Mouse (Mus musculus) embryonic facial prominence, embryonic 12.5 days (tissue): ENCODE data around the gene Fam69a. TPM values are rescaled to one million over a fixed set of nuclear protein-coding genes. Genes with fewer than 3 reads are reported as not detected.

Experiments
- ATAC-seq: fragments of 200-750 bp; cut with Nextera tagmentation; 2 replicates; pipeline ENCODE4 v1.8.0; 2017; ENCODE audit not compliant: insufficient number of reproducible peaks, insufficient read depth, low FRiP score, low TSS enrichment
- H3K27ac ChIP-seq: fragments of 300-500 bp; sonication (generic); 2 replicates; pipeline ENCODE4 v1.5.1; 2016; ENCODE audit warnings: mild to moderate bottlenecking
- H3K27me3 ChIP-seq: fragments of 300-500 bp; sonication (generic); 2 replicates; pipeline ENCODE4 v1.6.1; 2016; ENCODE audit warnings: mild to moderate bottlenecking, moderate library complexity
- H3K36me3 ChIP-seq: fragments of 300-500 bp; sonication (generic); 2 replicates; pipeline ENCODE4 v1.6.1; 2016; ENCODE audit warnings: mild to moderate bottlenecking
- H3K4me1 ChIP-seq: fragments of 300-500 bp; sonication (generic); 2 replicates; pipeline ENCODE4 v1.6.1; 2016
- H3K4me2 ChIP-seq: fragments of 300-500 bp; sonication (generic); replicated peaks from 2 replicates; pipeline ENCODE4 v1.6.1; 2016; ENCODE audit warnings: mild to moderate bottlenecking, moderate library complexity
- H3K4me3 ChIP-seq: fragments of 300-500 bp; sonication (generic); 2 replicates; pipeline ENCODE4 v1.5.1; 2016; ENCODE audit warnings: mild to moderate bottlenecking
- H3K9ac ChIP-seq: fragments of 300-500 bp; sonication (generic); 2 replicates; pipeline ENCODE4 v1.6.1; 2016; ENCODE audit warnings: mild to moderate bottlenecking, moderate library complexity
- H3K9me3 ChIP-seq: fragments of 300-500 bp; sonication (generic); 2 replicates; pipeline ENCODE4 v1.6.1; 2016; ENCODE audit warnings: mild to moderate bottlenecking, moderate library complexity
- WGBS: fragments of 180-500 bp; shearing (Covaris S2); methylation state at CpG from one replicate; pipeline ENCODE4 v1.1.7; 2016; 5-methylcytosine and 5-hydroxymethylcytosine counted together
- polyA plus RNA-seq: library from polyadenylated mRNA; unstranded; fragments of >200 nt; fragmentation: Nextera tagmentation; extraction: Ambion mirVana; gene quantifications from 2 replicates; pipeline ENCODE4 v1.2.1, GENCODE M21; 2016

Fam69a gene
- polyA plus RNA-seq, 1 experiment from 2014 or later = 24.8 TPM

GRCm38 (mm10) chr5:108009721-108010120 lies 22.8 kb upstream of the Fam69a start:
- no peaks in the 10 kb centered on the region for H3K36me3 ChIP-seq
- H3K4me3 ChIP-seq = no peak overlapping the region
- H3K4me2 ChIP-seq = no peak overlapping the region
- no peaks in the 10 kb centered on the region for H3K9me3 ChIP-seq
- 34% methylated on average over 2 of the region's 2 CpGs for WGBS
- ATAC-seq = no peak
- no peaks in the 10 kb centered on the region for H3K27me3 ChIP-seq
- H3K9ac ChIP-seq = no peak overlapping the region
- H3K27ac ChIP-seq = no peak overlapping the region
- H3K4me1 ChIP-seq = no peaks in the 10 kb centered on the region

- no peaks in the 10 kb centered on the region for H3K27me3 ChIP-seq
These were observed 18.2 kb upstream of the Fam69a start for GRCm38 (mm10) chr5:108005134-108005533.

GRCm38 (mm10) chr5:108002734-108003133 lies 15.8 kb upstream of the Fam69a start:
- ATAC-seq = no peak
- 75% methylated on average over 5 of the region's 5 CpGs for WGBS
- Histone ChIP-seq H3K4me2 (no peak overlapping the region), H3K4me1 (no peaks in the 10 kb centered on the region), H3K9ac (no peak overlapping the region), H3K27ac (no peak overlapping the region), H3K27me3 (no peaks in the 10 kb centered on the region), H3K9me3 (no peaks in the 10 kb centered on the region), H3K4me3 (no peak overlapping the region), H3K36me3 (no peaks in the 10 kb centered on the region)

More at GRCm38 (mm10) chr5:108005134-108005533, 18.2 kb upstream of the Fam69a start:
- Histone ChIP-seq H3K4me3 (no peak overlapping the region), H3K9me3 (no peaks in the 10 kb centered on the region), H3K4me1 (no peaks in the 10 kb centered on the region), H3K27ac (no peak overlapping the region), H3K4me2 (no peak overlapping the region), H3K36me3 (no peaks in the 10 kb centered on the region), H3K9ac (no peak overlapping the region)
- no peak for ATAC-seq
- 51% methylated on average over 2 of the region's 2 CpGs for WGBS

- peak overlapping the region; percentile 40; the same call in 1 of the 2 replicates for H3K9ac ChIP-seq
- 0 out of 2 replicates have a peak overlapping the region, but pooled peaks have one; percentile 50 for H3K27ac ChIP-seq
These were observed 14.1 kb upstream of the Fam69a start for GRCm38 (mm10) chr5:108000776-108001548.

GRCm38 (mm10) chr5:107997717-107998116 lies 10.8 kb upstream of the Fam69a start:
- 56% methylated on average over 7 of the region's 7 CpGs for WGBS
- no peaks in the 10 kb centered on the region for H3K4me1 ChIP-seq
- no peak overlapping the region for H3K9ac ChIP-seq
- no peak overlapping the region for H3K4me3 ChIP-seq
- no peak for ATAC-seq
- H3K4me2 ChIP-seq = no peak overlapping the region
- no peaks in the 10 kb centered on the region for H3K27me3 ChIP-seq
- H3K9me3 ChIP-seq = no peaks in the 10 kb centered on the region
- no peaks in the 10 kb centered on the region for H3K36me3 ChIP-seq
- H3K27ac ChIP-seq = no peak overlapping the region

More at GRCm38 (mm10) chr5:108000776-108001548, 14.1 kb upstream of the Fam69a start:
- peak overlapping the region; percentile 50 for H3K4me2 ChIP-seq
- no peaks in the 10 kb centered on the region for H3K9me3 ChIP-seq
- H3K27me3 ChIP-seq = no peaks in the 10 kb centered on the region
- WGBS = 17% methylated on average over 20 of the region's 20 CpGs
- H3K4me3 ChIP-seq = peak overlapping the region; percentile 50
- no peaks in the 10 kb centered on the region for H3K36me3 ChIP-seq
- H3K4me1 ChIP-seq = no peaks in the 10 kb centered on the region
- ATAC-seq = 0 out of 2 replicates have a peak, but pooled peaks have one; percentile 10

DNA sequence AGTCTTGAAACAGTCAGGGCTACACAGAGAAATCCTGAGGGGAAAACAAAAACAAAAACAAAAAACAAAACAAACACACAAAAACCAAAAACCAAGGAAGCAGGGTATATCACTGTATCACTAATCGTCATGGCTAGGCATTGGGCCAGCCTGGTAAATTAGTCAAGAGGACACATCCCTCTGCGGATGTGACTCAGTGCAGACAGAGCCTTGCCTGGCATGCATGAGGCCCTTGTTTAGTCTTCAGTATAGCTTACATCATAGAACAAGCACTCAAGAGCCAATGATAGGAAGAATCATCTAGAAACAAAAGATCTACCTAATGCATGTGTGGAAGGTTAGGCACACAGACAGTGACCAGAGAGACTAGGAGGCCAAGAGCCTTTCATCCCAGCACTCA lies 9.1 kb upstream of the Fam69a start:
- no peaks in the 10 kb centered on the region for H3K9me3 ChIP-seq
- no peak overlapping the region for H3K4me3 ChIP-seq
- no peak overlapping the region for H3K27ac ChIP-seq
- no peak for ATAC-seq
- no peaks in the 10 kb centered on the region for H3K27me3 ChIP-seq
- H3K9ac ChIP-seq = no peak overlapping the region
- WGBS = 86% methylated on average over 2 of the region's 2 CpGs
- no peak overlapping the region for H3K4me2 ChIP-seq
- no peaks in the 10 kb centered on the region for H3K36me3 ChIP-seq
- no peaks in the 10 kb centered on the region for H3K4me1 ChIP-seq

DNA sequence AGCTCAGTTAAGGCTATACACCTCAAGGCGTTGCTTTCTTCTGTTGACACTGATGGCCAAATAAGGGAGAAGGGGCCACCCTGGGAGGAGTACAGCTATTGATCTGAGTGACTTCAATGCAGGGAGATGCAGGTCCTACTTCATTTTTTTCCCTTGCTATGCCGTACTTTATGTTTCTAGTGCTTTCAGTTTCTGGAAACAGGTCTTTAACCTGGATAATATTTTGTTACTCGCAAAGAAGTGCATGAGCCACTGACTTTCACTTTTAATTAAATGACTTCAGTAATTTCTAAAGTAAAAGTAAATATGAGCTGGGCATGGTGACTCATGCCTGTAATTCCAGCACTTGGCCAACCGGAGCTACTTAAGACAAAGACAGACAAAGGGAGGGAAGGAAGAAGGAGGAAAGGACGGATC lies 958 bp upstream of the Fam69a start:
- Histone ChIP-seq H3K4me2 (peak overlapping the region; percentile 60), H3K4me3 (peak overlapping the region; percentile 77), H3K9me3 (no peaks in the 10 kb centered on the region), H3K9ac (peak overlapping the region; percentile 63), H3K27ac (peak overlapping the region; percentile 91), H3K36me3 (no peaks in the 10 kb centered on the region), H3K27me3 (no peaks in the 10 kb centered on the region), H3K4me1 (no peaks in the 10 kb centered on the region)
- no peak for ATAC-seq
- 17% methylated on average over 5 of the region's 5 CpGs for WGBS

- ATAC-seq = peak; percentile 85
- H3K9me3 ChIP-seq = no peaks in the 10 kb centered on the region
- peak overlapping the region; percentile 77 for H3K4me3 ChIP-seq
- H3K27me3 ChIP-seq = no peaks in the 10 kb centered on the region
- peak overlapping the region; percentile 78 for H3K9ac ChIP-seq
- H3K27ac ChIP-seq = peak overlapping the region; percentile 89
- under 1% methylated on average over 33 of the region's 54 CpGs for WGBS
- no peaks in the 10 kb centered on the region for H3K36me3 ChIP-seq
- H3K4me1 ChIP-seq = no peaks in the 10 kb centered on the region
- peak overlapping the region; percentile 75 for H3K4me2 ChIP-seq
These were observed 474 bp downstream of the Fam69a start for GRCm38 (mm10) chr5:107986255-107986966.

GRCm38 (mm10) chr5:107983946-107984345 lies 2.9 kb downstream of the Fam69a start:
- H3K27me3 ChIP-seq = no peaks in the 10 kb centered on the region
- no peaks in the 10 kb centered on the region for H3K36me3 ChIP-seq
- 90% methylated on average over 5 of the region's 5 CpGs for WGBS
- ATAC-seq = no peak
- H3K4me3 ChIP-seq = no peak overlapping the region
- no peak overlapping the region for H3K9ac ChIP-seq
- no peak overlapping the region for H3K27ac ChIP-seq
- no peak overlapping the region for H3K4me2 ChIP-seq
- H3K4me1 ChIP-seq = no peaks in the 10 kb centered on the region
- no peaks in the 10 kb centered on the region for H3K9me3 ChIP-seq

GRCm38 (mm10) chr5:107982016-107982415 lies 4.9 kb downstream of the Fam69a start:
- no peak overlapping the region for H3K27ac ChIP-seq
- no peaks in the 10 kb centered on the region for H3K36me3 ChIP-seq
- H3K4me2 ChIP-seq = no peak overlapping the region
- no peak overlapping the region for H3K9ac ChIP-seq
- no peak overlapping the region for H3K4me3 ChIP-seq
- 63% methylated on average over 3 of the region's 3 CpGs for WGBS
- no peaks in the 10 kb centered on the region for H3K27me3 ChIP-seq
- H3K4me1 ChIP-seq = no peaks in the 10 kb centered on the region
- no peaks in the 10 kb centered on the region for H3K9me3 ChIP-seq
- ATAC-seq = no peak

GRCm38 (mm10) chr5:107979901-107980300 lies 7.0 kb downstream of the Fam69a start:
- no peak for ATAC-seq
- H3K4me1 ChIP-seq = no peaks in the 10 kb centered on the region
- H3K36me3 ChIP-seq = no peaks in the 10 kb centered on the region
- 77% methylated on average over 1 of the region's 1 CpGs for WGBS
- H3K4me2 ChIP-seq = no peak overlapping the region
- H3K27ac ChIP-seq = no peak overlapping the region
- H3K27me3 ChIP-seq = no peaks in the 10 kb centered on the region
- no peak overlapping the region for H3K9ac ChIP-seq
- H3K9me3 ChIP-seq = no peaks in the 10 kb centered on the region
- no peak overlapping the region for H3K4me3 ChIP-seq
